Mouse (Mus musculus) megakaryocyte-erythroid progenitor cell, adult 5 weeks (primary cell): ENCODE data around the gene Olfr1048. TPM values are rescaled to one million over a fixed set of nuclear protein-coding genes. Genes with fewer than 3 reads are reported as not detected.

Experiments
- polyA plus RNA-seq: library from polyadenylated mRNA; stranded (reverse); fragments of >175 nt; gene quantifications from 2 replicates; pipeline ENCODE4 v1.2.3, GENCODE M21; 2012

Gene Olfr1048
- polyA plus RNA-seq, result not detected in 2 replicates

GRCm38 (mm10) chr2:86240189-86240588 is at the start of gene Olfr1048:
Gene Olfr1048, minus strand, starts transcription at chr2:86240289.

GRCm38 (mm10) chr2:86278988-86279387 is 38.9 kb upstream of the Olfr1048 start, which contains the start of gene Olfr1051:
Gene Olfr1051, minus strand, starts transcription at chr2:86279088.

GRCm38 (mm10) chr2:86258228-86258627 is 18.1 kb upstream of the Olfr1048 start, which contains the start of gene Olfr1049:
Gene Olfr1049, minus strand, starts transcription at chr2:86258328.

GRCm38 (mm10) chr2:86231301-86231700 is 8.8 kb downstream of the Olfr1048 start, which contains the start of gene Olfr1047:
Gene Olfr1047, minus strand, starts transcription at chr2:86231401.

GRCm38 (mm10) chr2:86219214-86219613 is 20.9 kb downstream of the Olfr1048 start, which contains the start of gene Olfr1046:
Gene Olfr1046, minus strand, starts transcription at chr2:86219314.

GRCm38 (mm10) chr2:86202909-86203308 is 37.2 kb downstream of the Olfr1048 start, which contains the start of gene Olfr1045:
Gene Olfr1045, minus strand, starts transcription at chr2:86203009.

GRCm38 (mm10) chr2:86185583-86185982 is 54.5 kb downstream of the Olfr1048 start, which contains the start of gene Olfr52:
Gene Olfr52, minus strand, starts transcription at chr2:86185683.

Other genes with a start within 250 kb of the Olfr1048 start
- gene Olfr1031, start 250.0 kb downstream of the Olfr1048 start, polyA plus RNA-seq, result not detected in 2 replicates
- gene Olfr1032, start 234.7 kb downstream of the Olfr1048 start, polyA plus RNA-seq, result not detected in 2 replicates
- gene Olfr1033, start 219.7 kb downstream of the Olfr1048 start, polyA plus RNA-seq, result 0.02 TPM in 1 of 2 replicates, not detected in the other
- not detected in 2 replicates for gene Olfr1034, start 194.4 kb downstream of the Olfr1048 start, polyA plus RNA-seq
- not detected in 2 replicates for gene Olfr1036, start 166.3 kb downstream of the Olfr1048 start, polyA plus RNA-seq
- gene Olfr1037, start 152.9 kb downstream of the Olfr1048 start, polyA plus RNA-seq, result not detected in 2 replicates
- gene Olfr1039, start 104.4 kb downstream of the Olfr1048 start, polyA plus RNA-seq, result 0.02 TPM in 1 of 2 replicates, not detected in the other
- not detected in 2 replicates for gene Olfr1040, start 93.6 kb downstream of the Olfr1048 start, polyA plus RNA-seq
- gene Olfr1042, start 78.5 kb downstream of the Olfr1048 start, polyA plus RNA-seq, result not detected in 2 replicates
- not detected in 2 replicates for gene Olfr1043, start 72.8 kb downstream of the Olfr1048 start, polyA plus RNA-seq
- not detected in 2 replicates for gene Olfr1044, start 62.5 kb downstream of the Olfr1048 start, polyA plus RNA-seq
- gene Olfr52, start 54.6 kb downstream of the Olfr1048 start, polyA plus RNA-seq, result not detected in 2 replicates
- gene Olfr1045, start 37.3 kb downstream of the Olfr1048 start, polyA plus RNA-seq, result not detected in 2 replicates
- gene Olfr1046, start 21.0 kb downstream of the Olfr1048 start, polyA plus RNA-seq, result not detected in 2 replicates
- not detected in 2 replicates for gene Olfr1047, start 8.9 kb downstream of the Olfr1048 start, polyA plus RNA-seq
- not detected in 2 replicates for gene Olfr1049, start 18.0 kb upstream of the Olfr1048 start, polyA plus RNA-seq
- not detected in 2 replicates for gene Olfr1051, start 38.8 kb upstream of the Olfr1048 start, polyA plus RNA-seq
- gene Olfr1052, start 52.2 kb upstream of the Olfr1048 start, polyA plus RNA-seq, result not detected in 2 replicates
- not detected in 2 replicates for gene Olfr1053, start 75.0 kb upstream of the Olfr1048 start, polyA plus RNA-seq
- gene Olfr1054, start 95.1 kb upstream of the Olfr1048 start, polyA plus RNA-seq, result not detected in 2 replicates
- gene Olfr1055, start 110.0 kb upstream of the Olfr1048 start, polyA plus RNA-seq, result not detected in 2 replicates
- gene Olfr1056, start 122.2 kb upstream of the Olfr1048 start, polyA plus RNA-seq, result not detected in 2 replicates
- gene Olfr1057, start 138.1 kb upstream of the Olfr1048 start, polyA plus RNA-seq, result not detected in 2 replicates
- not detected in 2 replicates for gene Olfr1058, start 148.3 kb upstream of the Olfr1048 start, polyA plus RNA-seq
- gene Olfr1061, start 173.8 kb upstream of the Olfr1048 start, polyA plus RNA-seq, result not detected in 2 replicates
- not detected in 2 replicates for gene Olfr1062, start 186.5 kb upstream of the Olfr1048 start, polyA plus RNA-seq
- gene Olfr1065, start 210.3 kb upstream of the Olfr1048 start, polyA plus RNA-seq, result not detected in 2 replicates
- gene Olfr1066, start 216.0 kb upstream of the Olfr1048 start, polyA plus RNA-seq, result not detected in 2 replicates
- gene Olfr228, start 247.1 kb upstream of the Olfr1048 start, polyA plus RNA-seq, result not detected in 2 replicates